Mouse (Mus musculus) kidney, embryonic 16.5 days (tissue): ENCODE results near the gene Fis1. TPM values are rescaled to one million over a fixed set of nuclear protein-coding genes. Genes with fewer than 3 reads are reported as not detected.

Experiments
- ATAC-seq: fragments of 200-750 bp; cut with Nextera tagmentation; 2 replicates; pipeline ENCODE4 v1.8.0; 2017; ENCODE audit warnings: moderate TSS enrichment; ENCODE audit not compliant: low FRiP score, low TSS enrichment
- H3K27ac ChIP-seq: fragments of 300-500 bp; sonication (generic); 2 replicates; pipeline ENCODE4 v1.5.1; 2014; ENCODE audit warnings: low read length
- H3K27me3 ChIP-seq: fragments of 300-500 bp; sonication (generic); 2 replicates; pipeline ENCODE4 v1.6.1; 2014; ENCODE audit warnings: low read length, control low read depth, mixed read lengths; ENCODE audit not compliant: insufficient read depth
- H3K36me3 ChIP-seq: fragments of 300-500 bp; sonication (generic); 2 replicates; pipeline ENCODE4 v1.6.1; 2014; ENCODE audit warnings: low read length, control low read depth, mixed read lengths; ENCODE audit not compliant: insufficient read depth
- H3K4me1 ChIP-seq: fragments of 300-500 bp; sonication (generic); 2 replicates; pipeline ENCODE4 v1.6.1; 2014; ENCODE audit warnings: low read length, control low read depth, mixed read lengths; ENCODE audit not compliant: insufficient read depth
- H3K4me2 ChIP-seq: fragments of 300-500 bp; sonication (generic); replicated peaks from 2 replicates; pipeline ENCODE4 v1.6.1; 2014; ENCODE audit warnings: low read depth, low read length
- H3K4me3 ChIP-seq: fragments of 300-500 bp; sonication (generic); 2 replicates; pipeline ENCODE4 v1.5.1; 2014; ENCODE audit warnings: mild to moderate bottlenecking, low read length
- H3K9ac ChIP-seq: fragments of 300-500 bp; sonication (generic); replicated peaks from 2 replicates; pipeline ENCODE4 v1.6.1; 2014; ENCODE audit warnings: low read length
- H3K9me3 ChIP-seq: fragments of 300-500 bp; sonication (generic); 2 replicates; pipeline ENCODE4 v1.6.1; 2016; ENCODE audit warnings: low read length, control low read depth
- WGBS: fragments of 180-500 bp; shearing (Covaris S2); extraction: QIAGEN DNeasy Blood & Tissue Kit; methylation state at CpG from one replicate; pipeline ENCODE4 v1.1.7; 2014; 5-methylcytosine and 5-hydroxymethylcytosine counted together
- polyA plus RNA-seq: library from polyadenylated mRNA; unstranded; fragments of >200 nt; fragmentation: Nextera tagmentation; extraction: Ambion mirVana; gene quantifications from 2 replicates; pipeline ENCODE4 v1.2.1, GENCODE M21; 2015

The Fis1 gene
- polyA plus RNA-seq, 1 experiment from 2014 or later, result 296 TPM

- 20% methylated on average over 17 of the region's 18 CpGs for WGBS
These were observed 33.4 kb upstream of the Fis1 start for GRCm38 (mm10) chr5:136919546-136920301.

GRCm38 (mm10) chr5:136922830-136923229 lies 30.2 kb upstream of the Fis1 start:
- ATAC-seq, result no peak
- H3K4me2 ChIP-seq, result no peak overlapping the region
- H3K4me1 ChIP-seq, result peaks cover 7% of the 10 kb centered on the region; the same call in 1 of the 2 replicates
- no peak overlapping the region for H3K9ac ChIP-seq
- no peaks in the 10 kb centered on the region for H3K9me3 ChIP-seq
- H3K27ac ChIP-seq, result no peak overlapping the region
- no peak overlapping the region for H3K4me3 ChIP-seq
- no peaks in the 10 kb centered on the region for H3K27me3 ChIP-seq
- WGBS, result 86% methylated on average over 9 of the region's 9 CpGs
- H3K36me3 ChIP-seq, result 0 out of 2 replicates have a peak, but pooled peaks cover 8% of the 10 kb centered on the region

More at GRCm38 (mm10) chr5:136919546-136920301, 33.4 kb upstream of the Fis1 start:
- ATAC-seq, result peak; percentile 14; the same call in 1 of the 2 replicates
- Histone ChIP-seq H3K4me2 (peak overlapping the region; percentile 93), H3K4me3 (peak overlapping the region; percentile 75), H3K27me3 (no peaks in the 10 kb centered on the region), H3K9me3 (no peaks in the 10 kb centered on the region), H3K36me3 (no peaks in the 10 kb centered on the region), H3K4me1 (peaks cover 7% of the 10 kb centered on the region; the same call in 1 of the 2 replicates), H3K9ac (peak overlapping the region; percentile 76), H3K27ac (no peak overlapping the region)

- no peak overlapping the region for H3K27ac ChIP-seq
- no peaks in the 10 kb centered on the region for H3K27me3 ChIP-seq
- no peaks in the 10 kb centered on the region for H3K9me3 ChIP-seq
- no peak overlapping the region for H3K4me2 ChIP-seq
- 71% methylated on average over 7 of the region's 7 CpGs for WGBS
- no peak for ATAC-seq
- H3K4me1 ChIP-seq, result peaks cover 7% of the 10 kb centered on the region; the same call in 1 of the 2 replicates
- no peak overlapping the region for H3K4me3 ChIP-seq
- H3K9ac ChIP-seq, result no peak overlapping the region
- 0 out of 2 replicates have a peak, but pooled peaks cover 8% of the 10 kb centered on the region for H3K36me3 ChIP-seq
These were observed 29.2 kb upstream of the Fis1 start for GRCm38 (mm10) chr5:136923751-136924478.

- WGBS, result 16% methylated on average over 4 of the region's 4 CpGs
- 0 out of 2 replicates have a peak, but pooled peaks cover 8% of the 10 kb centered on the region for H3K36me3 ChIP-seq
- ATAC-seq, result peak; percentile 75
- H3K4me3 ChIP-seq, result no peak overlapping the region
- no peaks in the 10 kb centered on the region for H3K9me3 ChIP-seq
- no peak overlapping the region for H3K27ac ChIP-seq
- no peak overlapping the region for H3K9ac ChIP-seq
- H3K27me3 ChIP-seq, result no peaks in the 10 kb centered on the region
- no peak overlapping the region for H3K4me2 ChIP-seq
- H3K4me1 ChIP-seq, result no peaks in the 10 kb centered on the region
These were observed 24.0 kb upstream of the Fis1 start for GRCm38 (mm10) chr5:136929073-136929472.

DNA sequence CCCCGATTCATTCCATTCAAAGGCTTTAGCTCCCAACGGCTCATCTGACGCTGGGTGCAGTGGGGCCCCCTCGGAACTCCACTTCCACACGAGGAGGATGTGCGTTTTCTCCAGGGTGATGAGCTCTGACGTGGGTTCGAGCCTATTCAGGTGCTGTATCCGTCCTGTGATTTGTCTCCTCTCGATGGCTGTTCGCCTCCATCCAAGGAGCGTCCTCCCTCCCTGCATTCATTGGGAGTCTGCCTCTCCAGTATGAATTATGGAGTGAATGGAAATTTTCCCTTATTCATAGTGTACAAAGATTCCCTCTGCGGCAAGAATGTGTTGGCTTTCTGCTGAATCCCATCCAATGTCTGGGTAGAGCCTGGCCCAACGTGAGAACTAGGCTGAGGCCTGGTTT lies 21.2 kb upstream of the Fis1 start:
- H3K36me3 ChIP-seq, result no peaks in the 10 kb centered on the region
- 81% methylated on average over 14 of the region's 14 CpGs for WGBS
- no peaks in the 10 kb centered on the region for H3K27me3 ChIP-seq
- H3K27ac ChIP-seq, result no peak overlapping the region
- H3K9me3 ChIP-seq, result no peaks in the 10 kb centered on the region
- H3K4me3 ChIP-seq, result no peak overlapping the region
- H3K4me2 ChIP-seq, result no peak overlapping the region
- no peaks in the 10 kb centered on the region for H3K4me1 ChIP-seq
- no peak for ATAC-seq
- no peak overlapping the region for H3K9ac ChIP-seq

- ATAC-seq, result no peak
- Histone ChIP-seq H3K4me3 (no peak overlapping the region), H3K9ac (no peak overlapping the region), H3K36me3 (no peaks in the 10 kb centered on the region), H3K4me2 (no peak overlapping the region), H3K9me3 (no peaks in the 10 kb centered on the region), H3K27me3 (no peaks in the 10 kb centered on the region), H3K4me1 (no peaks in the 10 kb centered on the region), H3K27ac (no peak overlapping the region)
- WGBS, result 79% methylated on average over 5 of the region's 5 CpGs
These were observed 20.1 kb upstream of the Fis1 start for GRCm38 (mm10) chr5:136932956-136933355.

- Histone ChIP-seq H3K9ac (no peak overlapping the region), H3K36me3 (no peaks in the 10 kb centered on the region), H3K27ac (no peak overlapping the region), H3K27me3 (no peaks in the 10 kb centered on the region), H3K4me2 (no peak overlapping the region), H3K4me3 (no peak overlapping the region), H3K4me1 (no peaks in the 10 kb centered on the region), H3K9me3 (no peaks in the 10 kb centered on the region)
- no peak for ATAC-seq
- 90% methylated on average over 6 of the region's 6 CpGs for WGBS
These were observed 19.1 kb upstream of the Fis1 start for GRCm38 (mm10) chr5:136933930-136934329.

- WGBS, result 74% methylated on average over 7 of the region's 7 CpGs
- Histone ChIP-seq H3K4me2 (no peak overlapping the region), H3K9me3 (no peaks in the 10 kb centered on the region), H3K27ac (no peak overlapping the region), H3K4me1 (no peaks in the 10 kb centered on the region), H3K9ac (no peak overlapping the region), H3K36me3 (no peaks in the 10 kb centered on the region), H3K27me3 (no peaks in the 10 kb centered on the region), H3K4me3 (no peak overlapping the region)
- no peak for ATAC-seq
These were observed 17.0 kb upstream of the Fis1 start for GRCm38 (mm10) chr5:136935905-136936695.

GRCm38 (mm10) chr5:136936750-136937149 lies 16.3 kb upstream of the Fis1 start:
- WGBS, result 79% methylated on average over 6 of the region's 6 CpGs
- H3K27ac ChIP-seq, result no peak overlapping the region
- H3K4me3 ChIP-seq, result no peak overlapping the region
- no peaks in the 10 kb centered on the region for H3K4me1 ChIP-seq
- no peaks in the 10 kb centered on the region for H3K9me3 ChIP-seq
- no peaks in the 10 kb centered on the region for H3K27me3 ChIP-seq
- H3K36me3 ChIP-seq, result no peaks in the 10 kb centered on the region
- ATAC-seq, result no peak
- no peak overlapping the region for H3K9ac ChIP-seq
- H3K4me2 ChIP-seq, result no peak overlapping the region
